Mouse (Mus musculus) monocyte, adult 2 months (primary cell): ENCODE data around the gene Slc25a47.
"Not testable (repeated sequence)": the region's sequence is repeated elsewhere in the genome, so short reads cannot be mapped to it uniquely, and the experiment has no call there.

Source experiments
- DNase-seq, 2 experiments: peaks; one replicate each; pipeline ENCODE4 v3.0.0; 2022; ENCODE audit warnings: low spot score in 2 of 2, low read depth in 1 of 2

Slc25a47 gene

GRCm38 (mm10) chr12:108826282-108826957 is 9.4 kb upstream of the Slc25a47 start:
- DNase-seq = no peak

GRCm38 (mm10) chr12:108826958-108827535 is 8.8 kb upstream of the Slc25a47 start:
- DNase-seq = no peak

DNA sequence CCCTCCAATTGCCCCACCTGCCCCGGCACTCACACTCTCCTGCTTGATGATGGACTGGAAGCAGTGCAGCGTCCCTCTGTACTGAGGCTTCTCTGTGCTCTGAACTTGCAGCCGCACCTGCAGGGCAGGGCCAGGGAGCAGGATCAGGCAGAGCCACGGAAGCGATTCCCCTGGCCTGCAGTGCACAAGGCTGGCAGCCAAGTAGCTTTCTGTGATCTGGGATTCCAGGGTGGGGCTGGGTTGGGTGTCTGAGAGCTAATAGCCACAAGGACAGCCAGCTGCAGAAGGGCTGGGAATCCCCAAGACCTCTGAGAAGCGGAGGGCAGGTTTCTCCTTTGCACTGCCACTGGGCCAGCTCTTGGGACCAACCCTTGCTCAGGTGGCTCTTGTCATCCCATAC is 8.2 kb upstream of the Slc25a47 start:
- no peak for DNase-seq

GRCm38 (mm10) chr12:108829636-108830035 is 6.2 kb upstream of the Slc25a47 start:
- no peak for DNase-seq

- no peak for DNase-seq
Observed at GRCm38 (mm10) chr12:108830358-108830757, 5.5 kb upstream of the Slc25a47 start.

GRCm38 (mm10) chr12:108831966-108832643 is 3.7 kb upstream of the Slc25a47 start:
- DNase-seq = peak; percentile 6 to 50

- no peak for DNase-seq
Observed at GRCm38 (mm10) chr12:108832851-108833250, 3.0 kb upstream of the Slc25a47 start.

DNA sequence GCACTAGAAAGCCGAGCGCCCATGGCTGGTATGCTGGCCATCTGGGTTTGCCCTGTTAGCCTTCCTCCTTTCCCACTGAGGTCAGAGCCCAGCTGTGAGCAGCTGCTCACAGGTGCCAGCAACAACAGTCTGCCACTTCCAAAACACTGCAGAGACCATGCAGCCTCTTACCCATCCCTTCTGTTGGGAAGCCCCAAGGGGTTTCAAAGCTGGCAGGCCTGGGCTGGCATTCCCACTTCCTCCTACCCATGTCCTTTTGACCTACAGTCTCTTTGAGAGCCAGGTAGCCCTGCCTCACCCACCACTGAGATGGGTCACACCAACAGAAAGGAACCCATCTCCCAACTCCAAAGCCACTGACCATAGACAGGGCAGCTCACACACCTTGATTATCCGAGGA is 2.4 kb upstream of the Slc25a47 start:
- no peak for DNase-seq

DNA sequence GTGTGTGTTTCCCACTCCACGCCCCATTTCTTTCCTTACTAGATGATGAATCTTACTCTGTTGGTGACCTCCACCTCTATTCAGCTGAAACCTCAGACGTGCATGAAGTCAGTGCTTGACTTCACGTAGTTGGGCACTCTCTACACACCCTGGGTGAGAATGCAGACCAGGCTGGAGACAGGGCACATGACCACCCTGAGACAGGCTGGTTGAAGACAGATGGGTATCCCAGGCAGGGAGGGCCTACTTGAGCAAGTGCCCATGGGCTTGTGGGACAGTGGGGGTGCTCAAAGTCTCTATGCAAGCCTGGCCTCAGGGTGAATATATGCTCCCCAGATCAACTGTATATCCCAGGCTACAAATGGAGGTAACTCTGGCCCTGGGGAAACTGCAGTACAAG is 1.5 kb upstream of the Slc25a47 start:
- DNase-seq = no peak

DNA sequence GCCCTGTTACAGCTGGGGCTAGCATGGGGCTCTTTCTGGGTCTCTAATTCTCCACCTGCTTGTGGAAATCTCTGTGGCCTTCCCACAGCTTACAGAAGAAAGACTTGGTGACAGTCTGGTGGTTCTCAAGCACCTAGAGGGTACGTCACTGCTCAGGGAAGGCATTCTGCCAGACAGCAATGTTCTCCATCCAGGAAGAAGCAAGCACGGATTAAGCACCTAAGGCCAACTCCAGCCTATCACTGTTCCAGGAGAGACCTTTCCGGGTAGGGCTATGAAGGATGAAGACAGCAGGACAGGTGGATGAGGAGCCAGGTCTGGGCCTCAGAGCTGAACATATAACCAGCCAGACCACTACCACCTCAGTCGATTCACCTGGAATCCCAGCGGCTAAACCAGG is 1.1 kb upstream of the Slc25a47 start:
- DNase-seq = no peak

GRCm38 (mm10) chr12:108835208-108835839 is 522 bp upstream of the Slc25a47 start:
- DNase-seq = no peak

GRCm38 (mm10) chr12:108836722-108837121 is 876 bp downstream of the Slc25a47 start:
- no peak for DNase-seq

- DNase-seq = no peak
Observed at GRCm38 (mm10) chr12:108841181-108841580, 5.3 kb downstream of the Slc25a47 start.

DNA sequence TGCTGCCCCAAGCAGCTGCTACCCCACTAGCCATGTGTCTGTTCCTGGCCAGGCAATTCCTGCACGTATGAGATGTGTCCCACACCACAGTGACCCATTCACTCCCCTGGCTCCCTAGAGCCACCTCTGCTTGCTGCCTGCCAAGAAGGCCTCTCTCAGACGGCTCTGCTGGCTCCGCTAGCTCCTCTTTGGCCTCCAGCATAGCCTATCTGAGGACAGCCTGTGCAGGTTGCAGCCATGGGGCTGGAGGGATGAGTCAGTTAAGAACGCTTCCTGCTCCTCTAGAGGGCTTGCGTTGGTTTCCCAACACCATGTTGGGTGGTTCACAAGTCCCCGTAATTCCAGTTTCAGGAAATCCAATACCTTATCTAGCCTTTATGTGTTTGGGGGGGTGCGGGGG is 6.8 kb downstream of the Slc25a47 start:
- DNase-seq = no peak

GRCm38 (mm10) chr12:108848033-108848432 is 12.2 kb downstream of the Slc25a47 start:
- DNase-seq = not testable (repeated sequence)

DNA sequence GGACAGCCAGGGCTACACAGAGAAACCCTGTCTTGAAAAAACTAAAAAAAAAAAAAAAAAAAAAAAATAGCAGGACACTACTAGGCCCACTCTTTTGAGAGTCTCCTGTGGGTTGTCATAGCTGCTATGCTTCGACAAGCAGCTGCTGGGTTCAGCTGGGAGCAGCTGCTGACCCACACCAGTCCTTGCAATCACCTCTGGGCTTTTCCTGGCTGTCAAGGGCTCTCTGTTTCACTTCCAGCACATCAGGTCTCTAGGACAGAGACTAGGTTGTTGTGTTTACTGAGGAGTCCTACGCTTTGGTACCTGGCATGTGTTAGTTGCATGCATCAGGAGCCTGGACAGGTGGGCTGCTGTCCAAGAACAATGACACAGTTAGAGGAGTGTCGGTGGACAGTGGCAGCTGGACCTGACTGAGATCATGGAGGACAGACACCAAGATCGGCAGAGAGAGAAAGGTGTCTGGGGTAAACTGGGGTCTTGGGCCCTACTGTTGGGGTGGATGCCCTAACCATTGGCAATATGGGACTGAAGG is 13.7 kb downstream of the Slc25a47 start:
- DNase-seq = no peak

GRCm38 (mm10) chr12:108850129-108850528 is 14.3 kb downstream of the Slc25a47 start:
- no peak for DNase-seq

GRCm38 (mm10) chr12:108850886-108851285 is 15.0 kb downstream of the Slc25a47 start:
- DNase-seq = no peak

GRCm38 (mm10) chr12:108852822-108853221 is 17.0 kb downstream of the Slc25a47 start:
- no peak for DNase-seq

GRCm38 (mm10) chr12:108855081-108855480 is 19.2 kb downstream of the Slc25a47 start:
- DNase-seq = no peak

- no peak for DNase-seq
Observed at GRCm38 (mm10) chr12:108856186-108856585, 20.3 kb downstream of the Slc25a47 start.

- no peak for DNase-seq
Observed at GRCm38 (mm10) chr12:108857109-108857508, 21.3 kb downstream of the Slc25a47 start.
